Mouse (Mus musculus) heart, embryonic 10.5 days (tissue): Measurements from ENCODE around the gene Ebpl. TPM values are rescaled to one million over a fixed set of nuclear protein-coding genes. Genes with fewer than 3 reads are reported as not detected.

Experiments
- DNase-seq: peaks from one replicate; pipeline ENCODE4 v3.0.0-alpha.2; 2017; ENCODE audit warnings: low spot score
- H3K27ac ChIP-seq: fragments of 300-500 bp; sonication (generic); 2 replicates; pipeline ENCODE4 v1.5.1; 2016; ENCODE audit warnings: mild to moderate bottlenecking
- H3K27me3 ChIP-seq: fragments of 300-500 bp; sonication (generic); 2 replicates; pipeline ENCODE4 v1.6.1; 2016; ENCODE audit warnings: mild to moderate bottlenecking; ENCODE audit not compliant: poor library complexity, insufficient read depth, severe bottlenecking
- H3K36me3 ChIP-seq: fragments of 300-500 bp; sonication (generic); 2 replicates; pipeline ENCODE4 v1.6.1; 2016; ENCODE audit warnings: mild to moderate bottlenecking, moderate library complexity
- H3K4me1 ChIP-seq: fragments of 300-500 bp; sonication (generic); 2 replicates; pipeline ENCODE4 v1.6.1; 2016; ENCODE audit warnings: mild to moderate bottlenecking
- H3K4me3 ChIP-seq: fragments of 300-500 bp; sonication (generic); 2 replicates; pipeline ENCODE4 v1.5.1; 2016; ENCODE audit warnings: mild to moderate bottlenecking, moderate library complexity
- H3K9me3 ChIP-seq: fragments of 300-500 bp; sonication (generic); 2 replicates; pipeline ENCODE4 v1.6.1; 2016; ENCODE audit warnings: mild to moderate bottlenecking, moderate library complexity
- WGBS: fragments of 180-500 bp; shearing (Covaris S2); methylation state at CpG from one replicate; pipeline ENCODE4 v1.1.7; 2016; 5-methylcytosine and 5-hydroxymethylcytosine counted together
- polyA plus RNA-seq: library from polyadenylated mRNA; unstranded; fragments of >200 nt; fragmentation: Nextera tagmentation; extraction: Ambion mirVana; gene quantifications from 2 replicates; pipeline ENCODE4 v1.2.1, GENCODE M21; 2016

Gene Ebpl
- polyA plus RNA-seq, 1 experiment from 2014 or later: 8.8 TPM

DNA sequence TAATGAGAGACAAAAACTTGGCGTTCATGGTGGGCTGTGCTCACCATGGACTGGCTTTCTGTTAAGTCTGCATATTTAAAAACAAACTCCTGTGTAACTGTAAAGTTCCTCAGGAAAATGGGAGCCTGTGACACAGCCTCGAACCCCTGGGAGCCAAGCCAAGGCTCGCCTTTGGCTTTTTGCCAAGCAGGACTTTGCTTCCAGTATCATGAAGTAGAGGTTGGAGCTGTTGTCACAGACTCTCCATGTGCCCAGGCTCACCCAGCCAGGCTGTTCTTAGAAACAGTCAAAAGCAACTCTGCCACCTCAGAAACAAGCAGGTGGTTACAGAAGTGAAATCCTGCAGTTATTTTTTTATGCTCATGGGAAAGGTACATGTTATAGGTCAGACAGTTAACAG, 69.6 kb downstream of the Ebpl start:
- Histone ChIP-seq H3K27ac (no peak overlapping the region), H3K36me3 (no peaks in the 10 kb centered on the region), H3K4me3 (no peak overlapping the region), H3K9me3 (no peaks in the 10 kb centered on the region), H3K4me1 (no peaks in the 10 kb centered on the region), H3K27me3 (no peaks in the 10 kb centered on the region)
- WGBS: 69% methylated on average over 3 of the region's 3 CpGs
- no peak for DNase-seq

DNA sequence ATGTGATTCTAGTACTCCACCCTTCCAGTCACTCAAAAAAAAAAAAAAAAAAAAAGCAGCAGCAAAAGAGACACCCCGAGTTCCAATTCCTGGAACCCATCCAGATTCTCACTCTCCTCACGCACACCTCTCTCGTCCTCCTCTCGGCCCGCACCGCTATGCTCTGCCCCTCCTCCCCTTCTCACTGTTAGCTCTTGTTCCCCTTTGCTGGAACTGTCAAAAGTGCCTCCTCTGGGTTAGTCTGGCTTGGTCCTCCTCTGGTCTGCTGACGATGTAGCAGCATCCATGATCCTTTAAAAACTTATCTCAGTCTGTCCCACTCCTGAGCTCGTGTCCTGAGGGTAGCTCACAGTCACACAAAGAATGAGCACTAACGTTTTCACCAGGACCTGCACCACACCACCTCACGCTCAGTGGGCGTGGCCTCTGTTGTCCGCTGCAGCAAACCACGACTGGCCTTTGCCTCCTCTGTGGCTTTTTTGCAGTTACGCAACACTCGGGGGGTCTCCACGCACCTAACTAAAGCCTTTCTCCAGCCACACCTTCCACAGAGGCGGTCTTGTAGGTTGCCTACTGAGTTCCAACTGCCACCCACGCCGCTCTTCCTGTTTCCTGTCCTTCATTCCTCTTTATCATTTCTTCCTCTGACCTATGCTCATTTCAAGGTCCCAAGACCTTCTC, 71.5 kb downstream of the Ebpl start:
- WGBS: 60% methylated on average over 19 of the region's 19 CpGs
- Histone ChIP-seq H3K9me3 (no peaks in the 10 kb centered on the region), H3K4me3 (no peak overlapping the region; the same call in 1 of the 2 replicates), H3K27me3 (no peaks in the 10 kb centered on the region), H3K36me3 (no peaks in the 10 kb centered on the region), H3K4me1 (no peaks in the 10 kb centered on the region), H3K27ac (no peak overlapping the region)
- no peak for DNase-seq

Other genes starting within 250 kb of the Ebpl start
- gene Sacs, start 222.0 kb downstream of the Ebpl start, polyA plus RNA-seq: 2.8 and 3.8 TPM in 2 replicates
- gene Sgcg, start 101.9 kb downstream of the Ebpl start, polyA plus RNA-seq: 0.39 and 1.8 TPM in 2 replicates
- 0.12 and 0.29 TPM in 2 replicates for gene Arl11, start 50.7 kb downstream of the Ebpl start, polyA plus RNA-seq
- 46.1 and 53.1 TPM in 2 replicates for gene Kpna3, start 79.4 kb upstream of the Ebpl start, polyA plus RNA-seq
- gene Spryd7, start 196.4 kb upstream of the Ebpl start, polyA plus RNA-seq: 26.0 and 26.9 TPM in 2 replicates
- 9.0 and 13.2 TPM in 2 replicates for gene Trim13, start 237.8 kb upstream of the Ebpl start, polyA plus RNA-seq
- gene Kcnrg, start 247.0 kb upstream of the Ebpl start, polyA plus RNA-seq: 0.23 and 0.39 TPM in 2 replicates